Mouse (Mus musculus) neural tube, embryonic 13.5 days (tissue): Measurements from ENCODE around the gene Vkorc1l1. TPM values are rescaled to one million over a fixed set of nuclear protein-coding genes. Genes with fewer than 3 reads are reported as not detected.
A peak's percentile ranks its signal among the peaks of the same experiment; 100 is the strongest.
"Not testable (repeated sequence)": the region's sequence is repeated elsewhere in the genome, so short reads cannot be mapped to it uniquely, and the experiment has no call there.

Experiments
- ATAC-seq: fragments of 200-750 bp; cut with Nextera tagmentation; 2 replicates; pipeline ENCODE4 v1.8.0; 2017; ENCODE audit warnings: low read depth, mild to moderate bottlenecking, moderate TSS enrichment, moderate library complexity
- H3K27ac ChIP-seq: fragments of 300-500 bp; sonication (generic); replicated peaks from 2 replicates; pipeline ENCODE4 v1.5.1; 2015; ENCODE audit warnings: moderate library complexity, mild to moderate bottlenecking, inconsistent platforms
- H3K27me3 ChIP-seq: fragments of 300-500 bp; sonication (generic); 2 replicates; pipeline ENCODE4 v1.6.1; 2015; ENCODE audit warnings: mild to moderate bottlenecking, inconsistent platforms
- H3K36me3 ChIP-seq: fragments of 300-500 bp; sonication (generic); 2 replicates; pipeline ENCODE4 v1.6.1; 2015; ENCODE audit warnings: mild to moderate bottlenecking, inconsistent platforms
- H3K4me1 ChIP-seq: fragments of 300-500 bp; sonication (generic); replicated peaks from 2 replicates; pipeline ENCODE4 v1.6.1; 2015; ENCODE audit warnings: inconsistent platforms
- H3K4me2 ChIP-seq: fragments of 300-500 bp; sonication (generic); 2 replicates; pipeline ENCODE4 v1.6.1; 2015; ENCODE audit warnings: inconsistent platforms, mild to moderate bottlenecking, moderate library complexity
- H3K4me3 ChIP-seq: fragments of 300-500 bp; sonication (generic); 2 replicates; pipeline ENCODE4 v1.5.1; 2015; ENCODE audit warnings: mild to moderate bottlenecking, inconsistent platforms
- H3K9ac ChIP-seq: fragments of 300-500 bp; sonication (generic); 2 replicates; pipeline ENCODE4 v1.6.1; 2015; ENCODE audit warnings: moderate library complexity, mild to moderate bottlenecking, inconsistent platforms
- H3K9me3 ChIP-seq: fragments of 300-500 bp; sonication (generic); 2 replicates; pipeline ENCODE4 v1.6.1; 2016; ENCODE audit warnings: inconsistent platforms
- WGBS: fragments of 180-500 bp; shearing (Covaris S2); methylation state at CpG from one replicate; pipeline ENCODE4 v1.1.7; 2015; 5-methylcytosine and 5-hydroxymethylcytosine counted together
- polyA plus RNA-seq: library from polyadenylated mRNA; unstranded; fragments of >200 nt; fragmentation: Nextera tagmentation; extraction: Ambion mirVana; gene quantifications from 2 replicates; pipeline ENCODE4 v1.2.1, GENCODE M21; 2015

Vkorc1l1 gene
- polyA plus RNA-seq, 1 experiment from 2014 or later: 29.8 TPM

DNA sequence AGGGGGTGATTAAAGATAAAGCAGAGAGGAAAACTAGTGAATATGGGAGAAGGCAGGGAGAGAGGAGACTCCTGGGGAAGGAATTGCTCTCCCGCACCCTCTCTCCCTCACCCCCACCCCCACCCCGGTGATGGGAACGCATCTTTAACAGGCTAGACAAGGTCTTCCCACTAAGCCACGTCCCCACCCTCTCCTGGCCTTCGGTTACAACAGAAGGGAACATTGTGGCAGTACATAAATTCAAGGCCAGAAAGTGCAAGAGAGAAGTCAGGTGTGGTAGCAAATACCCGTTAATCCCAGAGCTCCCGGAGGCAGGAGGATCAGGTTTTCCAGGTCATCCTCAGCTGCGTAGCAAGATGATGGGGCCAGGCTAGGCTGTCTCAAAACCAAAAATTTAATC is 22.4 kb upstream of the Vkorc1l1 start:
- Histone ChIP-seq H3K27me3 (no peaks in the 10 kb centered on the region), H3K4me2 (no peak overlapping the region), H3K27ac (no peak overlapping the region), H3K4me3 (no peak overlapping the region), H3K9me3 (no peaks in the 10 kb centered on the region), H3K4me1 (no peaks in the 10 kb centered on the region), H3K9ac (no peak overlapping the region), H3K36me3 (no peaks in the 10 kb centered on the region)
- 81% methylated on average over 8 of the region's 8 CpGs for WGBS
- no peak for ATAC-seq

DNA sequence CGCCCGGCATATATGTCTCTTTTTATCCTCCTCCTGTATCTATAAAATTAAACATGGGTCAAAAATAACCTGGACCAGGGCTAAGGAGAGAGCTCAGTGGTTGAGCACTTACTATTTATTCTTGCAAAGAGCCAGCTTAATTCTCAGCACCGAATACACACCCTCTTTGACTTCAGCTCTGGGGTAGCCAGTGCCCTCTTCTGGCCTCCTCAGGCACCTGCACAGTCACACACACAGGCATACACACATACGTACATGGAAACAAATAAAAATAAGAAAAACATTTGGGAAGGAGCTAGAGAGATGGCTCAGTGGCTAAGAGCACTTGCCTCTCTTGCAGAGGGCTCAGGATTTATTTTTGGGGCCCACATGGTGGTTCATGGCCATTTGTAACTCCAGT is 19.8 kb upstream of the Vkorc1l1 start:
- no peaks in the 10 kb centered on the region for H3K4me1 ChIP-seq
- H3K27me3 ChIP-seq: no peaks in the 10 kb centered on the region
- H3K9me3 ChIP-seq: no peaks in the 10 kb centered on the region
- no peak overlapping the region for H3K9ac ChIP-seq
- H3K4me3 ChIP-seq: no peak overlapping the region
- no peak for ATAC-seq
- H3K27ac ChIP-seq: no peak overlapping the region
- H3K36me3 ChIP-seq: no peaks in the 10 kb centered on the region
- H3K4me2 ChIP-seq: no peak overlapping the region
- WGBS: 91% methylated on average over 4 of the region's 4 CpGs

DNA sequence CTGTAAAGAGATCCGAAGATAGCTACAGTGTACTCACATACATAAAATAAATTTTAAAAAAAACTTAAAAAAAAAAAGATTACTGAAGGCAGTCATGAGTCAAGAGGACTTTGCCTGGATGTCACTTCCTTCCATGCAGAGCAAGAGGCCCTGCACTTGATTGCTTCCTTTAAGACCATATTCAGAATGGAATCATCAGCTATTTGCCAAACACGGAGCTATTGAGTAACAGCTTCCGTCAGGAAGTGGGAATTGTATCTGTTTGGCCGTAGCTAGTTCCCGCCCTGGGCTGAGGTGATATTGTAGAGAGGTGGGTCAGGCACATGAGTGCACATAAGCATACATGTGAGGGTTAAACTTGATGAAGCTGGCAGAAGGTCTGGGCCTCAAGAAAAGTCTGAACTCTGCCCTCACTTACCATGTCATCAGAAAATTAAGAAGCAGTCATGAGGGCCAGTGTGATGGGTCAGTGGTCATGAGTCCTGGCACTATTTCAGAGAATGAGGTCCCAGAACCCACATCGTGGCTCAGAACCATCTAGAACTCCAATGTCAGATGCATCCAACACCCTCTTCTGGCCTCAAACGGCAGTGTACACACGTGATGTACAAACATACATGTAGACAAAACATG is 16.8 kb upstream of the Vkorc1l1 start:
- Histone ChIP-seq H3K36me3 (no peaks in the 10 kb centered on the region), H3K27me3 (no peaks in the 10 kb centered on the region), H3K4me1 (no peaks in the 10 kb centered on the region), H3K27ac (no peak overlapping the region), H3K9ac (no peak overlapping the region), H3K4me3 (no peak overlapping the region), H3K9me3 (no peaks in the 10 kb centered on the region), H3K4me2 (no peak overlapping the region)
- 87% methylated on average over 8 of the region's 8 CpGs for WGBS
- ATAC-seq: no peak

DNA sequence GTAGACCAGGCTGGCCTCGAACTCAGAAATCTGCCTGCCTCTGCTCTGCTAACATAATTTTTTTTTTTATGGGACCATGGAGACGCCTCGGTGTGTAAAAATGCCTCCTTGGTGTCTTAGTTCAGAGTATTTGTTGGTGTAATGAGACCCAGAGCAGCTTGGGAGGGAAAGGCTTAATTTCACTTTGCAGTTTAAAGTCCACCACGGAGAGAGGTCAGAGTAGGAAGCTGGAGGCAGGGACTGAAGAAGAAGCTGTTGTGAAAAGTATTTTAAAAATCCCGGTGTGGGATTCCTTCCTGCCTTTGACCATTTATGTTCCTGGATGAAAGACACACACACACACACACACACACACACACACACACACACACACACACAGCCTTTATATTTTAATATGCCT is 15.8 kb upstream of the Vkorc1l1 start:
- H3K4me2 ChIP-seq: no peak overlapping the region
- H3K27me3 ChIP-seq: no peaks in the 10 kb centered on the region
- no peak for ATAC-seq
- H3K27ac ChIP-seq: no peak overlapping the region
- H3K36me3 ChIP-seq: no peaks in the 10 kb centered on the region
- WGBS: 82% methylated on average over 5 of the region's 5 CpGs
- H3K4me3 ChIP-seq: no peak overlapping the region
- no peak overlapping the region for H3K9ac ChIP-seq
- no peaks in the 10 kb centered on the region for H3K9me3 ChIP-seq
- no peaks in the 10 kb centered on the region for H3K4me1 ChIP-seq

DNA sequence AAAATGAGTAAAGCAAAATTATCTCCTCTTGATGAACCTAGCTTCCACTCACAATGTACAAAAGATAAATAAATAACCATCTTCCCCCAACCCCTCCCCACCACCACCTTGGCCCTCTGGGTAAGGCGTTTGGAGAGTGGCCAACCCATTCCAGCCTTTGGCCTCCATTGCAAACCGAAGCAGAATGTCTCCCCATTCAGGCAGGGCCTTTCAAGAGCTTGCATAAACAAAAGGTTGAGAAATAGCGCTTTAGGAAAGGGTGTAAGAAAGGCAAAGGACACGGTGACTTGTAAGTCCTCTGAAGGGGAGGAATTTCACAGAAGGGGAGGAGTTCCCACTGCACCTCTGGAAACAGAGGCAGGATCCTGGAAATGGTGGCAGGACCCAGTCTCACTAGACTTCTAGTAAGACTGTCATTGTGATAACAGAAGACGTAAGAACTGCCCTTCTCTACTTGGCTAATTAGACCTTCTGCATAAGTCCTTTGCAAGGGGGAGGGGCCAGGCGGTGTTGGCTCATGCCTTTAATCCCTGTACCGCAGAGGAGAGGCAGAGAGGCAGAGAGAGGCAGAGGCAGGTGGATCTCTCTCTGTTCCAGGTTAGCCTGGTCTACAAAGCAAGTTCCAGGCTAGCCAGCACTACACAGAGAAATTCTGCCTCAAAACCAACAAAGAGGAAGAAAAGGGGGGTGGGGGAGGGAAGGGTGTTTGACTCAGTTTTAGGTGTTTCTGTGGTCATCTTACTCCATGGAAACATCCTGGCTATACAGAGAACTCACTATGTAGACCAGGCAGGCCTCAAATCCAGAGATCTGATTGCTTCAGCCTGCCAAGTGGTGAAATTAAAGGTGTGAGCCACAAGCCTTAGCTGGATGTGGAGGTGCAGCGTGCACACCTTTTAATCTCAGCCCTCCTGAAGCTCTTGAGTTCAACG is 11.6 kb upstream of the Vkorc1l1 start:
- no peak overlapping the region for H3K4me3 ChIP-seq
- 47% methylated on average over 9 of the region's 9 CpGs for WGBS
- H3K4me1 ChIP-seq: no peaks in the 10 kb centered on the region
- no peak overlapping the region for H3K9ac ChIP-seq
- H3K4me2 ChIP-seq: no peak overlapping the region
- H3K9me3 ChIP-seq: no peaks in the 10 kb centered on the region
- no peaks in the 10 kb centered on the region for H3K27me3 ChIP-seq
- no peak overlapping the region for H3K27ac ChIP-seq
- no peaks in the 10 kb centered on the region for H3K36me3 ChIP-seq
- no peak for ATAC-seq

DNA sequence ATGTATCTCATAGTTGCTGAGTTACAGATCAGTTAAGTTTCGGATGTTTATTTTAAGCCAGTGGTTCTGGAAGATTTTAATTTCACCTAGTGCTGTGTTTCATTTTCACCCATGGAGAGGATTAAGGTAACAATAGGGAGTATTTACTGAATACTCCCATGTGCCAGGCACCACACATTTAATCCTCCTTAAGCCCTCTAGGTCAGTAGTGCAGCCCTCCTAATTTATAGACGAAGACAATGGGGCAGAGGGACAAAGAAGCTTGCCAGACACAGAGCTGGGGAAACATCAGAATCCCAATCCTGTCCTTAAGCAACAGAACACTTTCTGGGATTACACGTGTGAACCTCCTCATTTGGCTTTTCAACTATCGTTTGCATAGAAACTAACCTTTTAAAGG is 4.8 kb upstream of the Vkorc1l1 start:
- ATAC-seq: no peak
- WGBS: 53% methylated on average over 4 of the region's 4 CpGs
- Histone ChIP-seq H3K27ac (no peak overlapping the region), H3K4me3 (no peak overlapping the region), H3K9me3 (no peaks in the 10 kb centered on the region), H3K27me3 (no peaks in the 10 kb centered on the region), H3K4me1 (no peaks in the 10 kb centered on the region), H3K36me3 (no peaks in the 10 kb centered on the region), H3K4me2 (no peak overlapping the region), H3K9ac (no peak overlapping the region)

DNA sequence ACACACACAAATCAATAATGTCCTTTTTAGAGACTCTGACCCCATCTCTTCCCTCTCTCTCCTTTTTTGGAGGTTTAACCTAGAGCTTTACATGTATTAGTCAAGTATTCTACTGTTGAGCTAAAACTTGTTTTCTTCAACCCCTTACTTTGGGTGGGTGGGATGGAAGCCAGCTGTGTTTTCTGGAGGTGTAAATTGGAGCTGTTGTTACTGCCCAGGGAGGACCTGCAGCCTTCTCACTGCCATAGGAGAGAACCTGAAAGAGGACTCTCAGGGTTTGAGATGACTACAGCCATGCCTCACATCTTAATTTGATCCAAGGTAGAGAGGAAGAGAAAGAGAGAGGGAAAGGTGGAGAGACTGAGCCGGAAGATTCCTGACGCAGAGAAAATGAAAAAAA is 1.5 kb upstream of the Vkorc1l1 start:
- Histone ChIP-seq H3K4me2 (no peak overlapping the region), H3K9me3 (no peaks in the 10 kb centered on the region), H3K27me3 (no peaks in the 10 kb centered on the region), H3K27ac (no peak overlapping the region), H3K36me3 (no peaks in the 10 kb centered on the region), H3K4me1 (peaks cover 12% of the 10 kb centered on the region), H3K4me3 (no peak overlapping the region), H3K9ac (no peak overlapping the region)
- ATAC-seq: no peak
- 63% methylated on average over 2 of the region's 2 CpGs for WGBS

DNA sequence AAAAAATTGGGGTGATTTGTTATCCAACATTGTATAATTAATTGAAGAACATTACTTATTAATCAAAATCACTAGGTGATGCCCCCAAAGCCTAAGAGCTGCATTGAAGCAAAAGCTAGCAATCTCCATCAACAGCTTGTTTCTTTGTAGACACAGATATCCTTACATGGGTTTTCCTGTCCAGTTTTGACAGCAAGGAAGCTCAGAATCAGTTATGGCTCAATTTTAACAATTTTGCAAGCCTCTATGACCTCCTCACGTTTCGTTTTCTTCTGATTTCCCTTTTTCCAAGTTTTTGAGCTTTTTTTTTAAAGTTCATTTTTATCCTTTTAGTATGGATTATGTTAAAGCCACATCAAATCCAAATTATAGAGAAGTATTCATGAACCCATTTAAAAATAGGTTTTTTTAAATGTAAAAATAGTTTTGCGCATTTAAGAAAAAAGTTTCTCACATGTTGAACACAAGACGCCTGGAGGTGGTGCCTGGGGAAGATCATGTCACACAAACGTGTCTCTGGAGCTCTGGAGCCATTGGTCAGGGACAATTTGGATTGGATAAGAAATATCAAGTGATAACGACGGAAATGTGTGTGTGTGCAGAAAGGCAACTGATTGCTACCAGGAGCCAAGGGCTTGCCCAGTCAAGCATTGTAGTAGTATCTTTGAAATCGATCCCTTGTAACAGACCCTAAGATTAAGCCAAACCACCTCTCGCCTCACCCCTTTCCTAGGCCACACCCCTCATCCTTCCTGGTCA is 855 bp upstream of the Vkorc1l1 start:
- Histone ChIP-seq H3K9ac (peak overlapping the region; percentile 54; the same call in 1 of the 2 replicates), H3K4me3 (peak overlapping the region; percentile 77), H3K27me3 (no peaks in the 10 kb centered on the region), H3K4me2 (peak overlapping the region; percentile 53), H3K4me1 (peaks cover 12% of the 10 kb centered on the region), H3K27ac (peak overlapping the region; percentile 71), H3K36me3 (no peaks in the 10 kb centered on the region), H3K9me3 (no peaks in the 10 kb centered on the region)
- ATAC-seq: no peak; the same call in 1 of the 2 replicates
- WGBS: 9% methylated on average over 9 of the region's 9 CpGs

DNA sequence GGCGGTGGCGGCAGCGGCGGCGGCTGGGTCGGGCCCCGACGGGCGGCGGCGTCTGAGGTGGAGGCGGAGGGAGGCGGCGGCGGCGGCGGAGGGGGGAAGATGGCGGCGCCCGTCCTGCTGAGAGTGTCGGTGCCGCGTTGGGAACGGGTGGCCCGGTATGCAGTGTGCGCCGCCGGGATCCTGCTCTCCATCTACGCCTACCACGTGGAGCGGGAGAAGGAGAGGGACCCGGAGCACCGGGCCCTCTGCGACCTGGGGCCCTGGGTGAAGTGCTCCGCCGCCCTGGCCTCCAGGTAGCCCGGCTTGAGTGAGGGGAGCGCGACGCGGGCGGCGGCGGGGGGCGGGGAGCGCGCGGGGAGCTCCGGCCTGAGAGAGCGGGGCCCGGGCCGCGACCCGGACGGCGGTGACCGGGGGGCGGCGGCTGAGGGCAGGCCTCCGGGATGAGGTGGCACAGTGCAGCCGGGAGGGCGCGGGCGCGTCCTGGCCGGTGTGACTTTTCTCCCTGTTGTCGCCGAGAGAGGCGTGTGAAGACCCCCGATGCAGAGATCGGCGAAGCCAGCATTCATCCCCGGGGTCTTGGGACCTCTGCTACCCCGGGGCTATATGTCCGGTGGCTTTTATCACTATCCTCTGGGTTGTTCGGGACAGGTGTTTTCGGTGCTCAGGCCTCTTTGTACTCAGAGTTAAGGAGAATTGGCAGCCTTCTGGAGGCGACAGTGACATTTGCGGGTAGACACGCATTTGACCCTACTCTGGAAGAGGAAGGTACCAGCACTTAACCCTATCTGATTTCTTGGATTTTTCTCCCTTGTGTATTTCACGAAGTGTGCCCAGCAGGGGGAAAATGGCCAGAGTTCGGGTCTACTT is 536 bp downstream of the Vkorc1l1 start:
- peak; percentile 74 for ATAC-seq
- not testable (repeated sequence) for H3K36me3 ChIP-seq, H3K27me3 ChIP-seq, H3K9me3 ChIP-seq
- H3K9ac ChIP-seq: peak overlapping the region; percentile 87
- H3K4me2 ChIP-seq: peak overlapping the region; percentile 81
- peak overlapping the region; percentile 77 for H3K4me3 ChIP-seq
- H3K4me1 ChIP-seq: peaks cover 12% of the 10 kb centered on the region
- H3K27ac ChIP-seq: peak overlapping the region; percentile 81
- under 1% methylated on average over 51 of the region's 82 CpGs for WGBS

DNA sequence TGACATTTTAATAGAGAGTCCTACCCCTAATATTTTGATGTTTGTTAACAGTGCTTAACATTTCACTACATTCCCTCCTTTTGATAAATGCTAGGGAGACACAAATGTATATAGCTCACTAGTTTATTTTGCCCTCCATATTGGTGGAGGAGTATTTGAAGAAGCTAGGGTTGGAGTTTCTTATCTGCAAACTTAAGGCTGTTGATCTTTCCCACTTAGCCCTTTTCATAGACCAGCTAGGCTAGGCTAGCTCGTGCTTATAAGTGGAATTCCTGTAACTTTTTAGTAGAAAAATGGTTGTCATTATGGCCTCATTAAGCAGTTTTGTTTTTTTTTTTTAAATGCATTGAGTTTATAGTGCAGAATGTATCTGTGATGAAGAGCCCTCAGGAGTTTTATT is 1.6 kb downstream of the Vkorc1l1 start:
- H3K36me3 ChIP-seq: no peaks in the 10 kb centered on the region
- H3K4me2 ChIP-seq: peak overlapping the region; percentile 20; the same call in 1 of the 2 replicates
- H3K4me3 ChIP-seq: no peak overlapping the region
- no peak overlapping the region for H3K9ac ChIP-seq
- H3K27me3 ChIP-seq: no peaks in the 10 kb centered on the region
- no peak overlapping the region for H3K27ac ChIP-seq
- no peak for ATAC-seq
- WGBS: 88% methylated on average over 1 of the region's 1 CpGs
- H3K4me1 ChIP-seq: peaks cover 12% of the 10 kb centered on the region
- no peaks in the 10 kb centered on the region for H3K9me3 ChIP-seq

DNA sequence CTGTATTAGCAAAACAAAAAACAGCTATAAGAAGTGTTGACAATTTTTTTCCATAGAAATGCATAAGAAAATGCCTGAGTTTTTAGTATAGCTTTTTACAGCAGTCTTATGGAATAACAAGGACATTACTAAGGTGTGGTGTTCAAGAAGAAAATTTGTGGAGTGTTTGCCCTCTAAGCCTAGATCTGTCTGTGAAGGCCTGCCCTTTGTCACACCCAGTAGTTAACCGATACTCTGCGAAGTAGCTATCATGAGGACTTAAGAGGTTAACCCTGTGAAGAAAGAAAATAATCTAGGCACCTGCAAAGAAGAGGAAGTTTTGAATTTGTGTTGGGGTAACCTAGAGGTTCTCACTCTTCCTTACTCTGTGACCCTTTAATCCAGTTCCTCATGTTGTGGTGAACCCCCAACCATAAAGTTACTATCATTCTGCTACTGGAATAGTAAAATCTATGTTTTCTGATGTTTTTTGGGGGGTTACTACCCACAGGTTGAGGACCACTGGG is 5.8 kb downstream of the Vkorc1l1 start:
- 89% methylated on average over 2 of the region's 2 CpGs for WGBS
- ATAC-seq: no peak
- H3K27me3 ChIP-seq: no peaks in the 10 kb centered on the region

More for the DNA sequence above, 5.8 kb downstream of the Vkorc1l1 start:
- Histone ChIP-seq H3K9me3 (no peaks in the 10 kb centered on the region), H3K4me1 (peaks cover 11% of the 10 kb centered on the region), H3K27ac (no peak overlapping the region), H3K9ac (no peak overlapping the region), H3K4me3 (no peak overlapping the region), H3K4me2 (no peak overlapping the region), H3K36me3 (no peaks in the 10 kb centered on the region)
